Mouse (Mus musculus): ENCODE results near the gene Rgl2. TPM values are rescaled to one million over a fixed set of nuclear protein-coding genes. Genes with fewer than 3 reads are reported as not detected.
"Not testable (repeated sequence)": the region's sequence is repeated elsewhere in the genome, so short reads cannot be mapped to it uniquely, and the experiment has no call there.

Gene Rgl2
- polyA plus RNA-seq (2015; fragmentation: Nextera tagmentation; extraction: Ambion mirVana) = 29.2 and 32.9 TPM in 2 replicates

GRCm38 (mm10) chr17:33929371-33930279, at the start of gene Rgl2:
Gene Rgl2, plus strand, starts transcription at chr17:33929543.
- peak; percentile 87 for ATAC-seq
- peaks cover 17% of the 10 kb centered on the region for H3K4me1 ChIP-seq (replicated peaks)
- H3K4me2 ChIP-seq (replicated peaks) = peak within 1 kb of the TSS; percentile 97
- H3K9ac ChIP-seq = peak within 1 kb of the TSS; percentile 86
- no peaks in the 10 kb centered on the region for H3K9me3 ChIP-seq
- peak within 1 kb of the TSS; percentile 88 for H3K4me3 ChIP-seq (replicated peaks)
- peak within 1 kb of the TSS; percentile 97 for H3K27ac ChIP-seq
- WGBS = under 1% methylated on average over 77 of the region's 80 CpGs
- no peaks in the 10 kb centered on the region for H3K27me3 ChIP-seq (replicated peaks)
- H3K36me3 ChIP-seq = peaks cover 19% of the 10 kb centered on the region

DNA sequence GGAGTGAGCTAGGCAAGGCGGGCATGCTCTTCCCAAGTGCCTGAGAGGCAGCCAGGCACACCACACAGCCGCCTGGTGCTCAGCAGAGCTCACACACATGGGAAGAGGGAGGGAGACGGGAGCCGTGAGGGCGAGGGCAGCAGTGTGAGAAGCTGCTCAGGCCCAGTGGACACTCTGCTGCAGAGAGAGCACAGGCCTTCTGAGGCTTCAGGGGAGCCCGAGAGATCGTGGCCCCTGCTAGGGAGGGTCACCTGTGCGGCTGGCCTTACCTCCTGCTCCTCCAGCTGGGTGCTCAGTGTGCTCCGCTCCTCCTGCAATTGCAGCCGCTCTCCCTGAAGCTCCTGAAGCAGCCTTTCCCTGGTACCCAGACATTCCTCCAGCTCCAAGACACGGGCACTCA, 45.0 kb upstream of the Rgl2 start:
- H3K27me3 ChIP-seq (replicated peaks); ATAC-seq; H3K4me3 ChIP-seq (replicated peaks); H3K9ac ChIP-seq; H3K9me3 ChIP-seq; H3K4me1 ChIP-seq (replicated peaks); H3K27ac ChIP-seq; H3K4me2 ChIP-seq (replicated peaks): not testable (repeated sequence)
- WGBS = 95% methylated on average over 10 of the region's 11 CpGs
- peaks cover 18% of the 10 kb centered on the region for H3K36me3 ChIP-seq

GRCm38 (mm10) chr17:33887802-33888201, 41.5 kb upstream of the Rgl2 start:
- ATAC-seq; H3K4me1 ChIP-seq (replicated peaks); H3K36me3 ChIP-seq; H3K9ac ChIP-seq; H3K4me3 ChIP-seq (replicated peaks); H3K27ac ChIP-seq; H3K27me3 ChIP-seq (replicated peaks); H3K4me2 ChIP-seq (replicated peaks); H3K9me3 ChIP-seq: not testable (repeated sequence)
- WGBS = 30% methylated on average over 2 of the region's 2 CpGs

DNA sequence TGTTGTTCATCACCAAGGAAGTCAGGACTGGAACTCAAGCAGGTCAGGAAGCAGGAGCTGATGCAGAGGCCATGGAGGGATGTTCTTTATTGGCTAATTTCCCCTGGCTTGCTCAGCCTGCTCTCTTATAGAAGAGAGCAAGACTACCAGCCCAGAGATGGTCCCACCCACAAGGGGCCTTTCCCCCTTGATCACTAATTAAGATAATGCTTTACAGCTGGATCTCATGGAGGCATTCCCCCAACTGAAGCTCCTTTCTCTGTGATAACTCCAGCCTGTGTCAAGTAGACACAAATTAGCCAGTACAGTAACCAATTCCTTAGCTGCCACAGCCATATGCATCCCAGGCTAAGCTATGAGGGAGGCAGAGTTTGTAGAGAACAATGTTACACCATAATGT, 41.1 kb upstream of the Rgl2 start:
- not testable (repeated sequence) for H3K9me3 ChIP-seq; H3K27me3 ChIP-seq (replicated peaks); H3K36me3 ChIP-seq; H3K9ac ChIP-seq; H3K4me1 ChIP-seq (replicated peaks); H3K27ac ChIP-seq; H3K4me3 ChIP-seq (replicated peaks); ATAC-seq
- H3K4me2 ChIP-seq (replicated peaks) = peak overlapping the region; percentile 64; the same call in 1 of the 2 replicates

GRCm38 (mm10) chr17:33889941-33890532, 39.3 kb upstream of the Rgl2 start:
- peak overlapping the region; percentile 67 for H3K4me3 ChIP-seq (replicated peaks)
- H3K9ac ChIP-seq = peak overlapping the region; percentile 56
- H3K27ac ChIP-seq = peak overlapping the region; percentile 36; the same call in 1 of the 2 replicates
- H3K4me1 ChIP-seq (replicated peaks); H3K9me3 ChIP-seq; H3K27me3 ChIP-seq (replicated peaks); H3K36me3 ChIP-seq: not testable (repeated sequence)
- WGBS = under 1% methylated on average over 36 of the region's 44 CpGs
- ATAC-seq = peak; percentile 40
- peak overlapping the region; percentile 64 for H3K4me2 ChIP-seq (replicated peaks)

- Histone ChIP-seq H3K4me2 (replicated peaks) (peak within 1 kb of the TSS; percentile 64), H3K27me3 (replicated peaks) (no peaks in the 10 kb centered on the region), H3K9me3 (no peaks in the 10 kb centered on the region), H3K4me1 (replicated peaks) (peaks cover 4% of the 10 kb centered on the region; the same call in 1 of the 2 replicates), H3K4me3 (replicated peaks) (peak within 1 kb of the TSS; percentile 67), H3K36me3 (peaks cover 8% of the 10 kb centered on the region), H3K9ac (peak within 1 kb of the TSS; percentile 56), H3K27ac (peak within 1 kb of the TSS; percentile 36; the same call in 1 of the 2 replicates)
- peak; percentile 99 for ATAC-seq
- WGBS = under 1% methylated on average over 49 of the region's 49 CpGs
Measured at GRCm38 (mm10) chr17:33890533-33891059, 38.7 kb upstream of the Rgl2 start, which contains the start of gene Kifc1. Gene Kifc1, minus strand, starts transcription at chr17:33890661.

DNA sequence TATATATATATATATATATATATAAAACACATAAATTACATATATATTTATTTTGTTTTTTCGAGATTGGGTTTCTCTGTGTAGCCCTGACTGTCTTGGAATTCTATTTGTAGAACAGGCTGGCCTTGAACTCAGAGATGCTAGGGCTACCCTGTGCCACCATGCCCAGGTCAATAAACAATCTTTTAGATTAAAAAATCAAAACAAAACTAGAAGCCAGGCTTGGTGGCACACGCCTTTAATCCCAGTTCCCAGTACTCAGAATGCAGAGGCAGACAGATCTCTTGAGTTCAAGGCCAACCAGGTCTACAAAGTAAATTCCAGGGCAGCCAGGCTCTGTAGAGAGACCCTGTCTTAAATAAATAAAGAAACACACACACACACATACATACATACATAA, 38.0 kb upstream of the Rgl2 start:
- ATAC-seq = no peak
- Histone ChIP-seq H3K9me3 (no peaks in the 10 kb centered on the region), H3K27ac (no peak overlapping the region), H3K4me1 (replicated peaks) (peaks cover 4% of the 10 kb centered on the region; the same call in 1 of the 2 replicates), H3K4me3 (replicated peaks) (no peak overlapping the region), H3K36me3 (no peaks in the 10 kb centered on the region; the same call in 1 of the 2 replicates), H3K27me3 (replicated peaks) (no peaks in the 10 kb centered on the region), H3K4me2 (replicated peaks) (no peak overlapping the region), H3K9ac (no peak overlapping the region)
- 55% methylated on average over 2 of the region's 2 CpGs for WGBS

GRCm38 (mm10) chr17:33891892-33892291, 37.5 kb upstream of the Rgl2 start:
- not testable (repeated sequence) for H3K4me1 ChIP-seq (replicated peaks); H3K27me3 ChIP-seq (replicated peaks); H3K9ac ChIP-seq; H3K9me3 ChIP-seq; H3K4me2 ChIP-seq (replicated peaks); H3K36me3 ChIP-seq; H3K4me3 ChIP-seq (replicated peaks); ATAC-seq; H3K27ac ChIP-seq
- WGBS = 72% methylated on average over 6 of the region's 6 CpGs

GRCm38 (mm10) chr17:33892429-33892828, 36.9 kb upstream of the Rgl2 start:
- no peak for ATAC-seq
- H3K27me3 ChIP-seq (replicated peaks) = no peaks in the 10 kb centered on the region
- 23% methylated on average over 7 of the region's 7 CpGs for WGBS
- H3K4me3 ChIP-seq (replicated peaks) = no peak overlapping the region
- no peaks in the 10 kb centered on the region for H3K9me3 ChIP-seq
- no peak overlapping the region for H3K4me2 ChIP-seq (replicated peaks)
- no peak overlapping the region for H3K9ac ChIP-seq
- H3K4me1 ChIP-seq (replicated peaks) = peaks cover 4% of the 10 kb centered on the region; the same call in 1 of the 2 replicates
- H3K27ac ChIP-seq = no peak overlapping the region
- H3K36me3 ChIP-seq = no peaks in the 10 kb centered on the region

DNA sequence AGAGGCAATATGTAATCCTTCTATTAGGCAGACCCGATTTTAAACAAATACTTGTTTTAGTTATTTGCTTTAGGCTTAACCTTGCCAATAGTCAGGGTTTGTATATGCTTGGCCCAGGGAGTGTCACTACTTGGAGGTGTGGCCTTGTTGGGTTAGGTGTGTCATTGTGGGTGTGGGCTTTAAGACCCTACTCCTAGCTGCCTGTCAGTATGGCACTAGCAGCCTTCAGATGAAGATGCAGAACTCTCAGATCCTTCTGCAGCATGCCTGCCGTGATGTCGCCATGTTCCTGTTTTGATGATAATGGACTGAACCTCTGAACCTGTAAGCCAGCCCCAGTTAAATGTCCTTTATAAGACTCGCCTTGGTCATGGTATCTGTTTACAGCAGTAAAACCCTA, 36.3 kb upstream of the Rgl2 start:
- not testable (repeated sequence) for H3K4me2 ChIP-seq (replicated peaks); H3K27ac ChIP-seq; ATAC-seq; H3K27me3 ChIP-seq (replicated peaks); H3K4me1 ChIP-seq (replicated peaks); H3K9ac ChIP-seq; H3K36me3 ChIP-seq; H3K4me3 ChIP-seq (replicated peaks); H3K9me3 ChIP-seq
- 65% methylated on average over 4 of the region's 4 CpGs for WGBS

DNA sequence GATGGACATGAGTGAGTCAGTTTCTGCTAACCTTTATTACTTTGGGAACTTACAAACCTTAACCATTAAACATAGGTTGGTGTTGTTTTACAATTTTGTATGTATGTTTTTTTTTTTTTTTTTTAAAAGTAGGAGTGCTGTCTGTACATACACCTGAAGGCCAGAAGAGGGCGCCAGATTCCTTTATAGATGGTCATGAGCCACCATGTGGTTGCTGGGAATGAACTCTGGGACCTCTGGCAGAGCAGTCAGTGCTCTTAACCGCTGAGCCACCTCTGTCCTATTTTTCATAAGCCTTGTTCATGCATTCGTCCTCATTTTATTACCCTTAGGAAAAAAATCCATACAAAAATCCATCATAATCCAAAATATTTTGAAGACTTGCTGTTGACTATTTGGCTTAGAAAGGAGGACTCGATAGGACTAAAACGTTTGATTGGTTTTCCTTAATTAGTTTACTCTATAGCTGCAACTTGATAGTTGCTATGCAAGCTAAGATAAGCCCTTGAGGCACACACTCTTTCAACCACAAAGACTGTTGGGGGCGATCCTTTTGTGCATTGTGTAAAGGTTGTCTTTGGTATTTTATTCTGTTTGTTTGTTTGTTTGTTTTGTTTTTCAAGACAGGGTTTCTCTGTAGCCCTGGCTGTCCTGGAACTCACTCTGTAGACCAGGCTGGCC, 32.1 kb upstream of the Rgl2 start:
- Histone ChIP-seq H3K4me3 (replicated peaks) (no peak overlapping the region), H3K27ac (no peak overlapping the region), H3K9ac (no peak overlapping the region), H3K4me1 (replicated peaks) (no peaks in the 10 kb centered on the region), H3K27me3 (replicated peaks) (no peaks in the 10 kb centered on the region), H3K4me2 (replicated peaks) (no peak overlapping the region), H3K9me3 (no peaks in the 10 kb centered on the region), H3K36me3 (no peaks in the 10 kb centered on the region)
- WGBS = 40% methylated on average over 6 of the region's 6 CpGs
- ATAC-seq = no peak

GRCm38 (mm10) chr17:33898193-33898592, 31.1 kb upstream of the Rgl2 start:
- H3K27ac ChIP-seq; H3K9me3 ChIP-seq; H3K4me1 ChIP-seq (replicated peaks); H3K4me2 ChIP-seq (replicated peaks); H3K36me3 ChIP-seq; H3K4me3 ChIP-seq (replicated peaks); ATAC-seq; H3K27me3 ChIP-seq (replicated peaks); H3K9ac ChIP-seq: not testable (repeated sequence)
- WGBS = 82% methylated on average over 4 of the region's 4 CpGs
